Mouse (Mus musculus) heart, adult 2 months (tissue): ENCODE results near the gene Plekhm3. TPM values are rescaled to one million over a fixed set of nuclear protein-coding genes. Genes with fewer than 3 reads are reported as not detected.

Experiments
- DNase-seq, 2 experiments: peaks; one replicate each; pipeline ENCODE4 v3.0.0; 2021
- H3K27ac ChIP-seq: fragments of 200-600 bp; 2 replicates; pipeline ENCODE4 v1.8.1; 2022
- H3K27me3 ChIP-seq: fragments of 200-500 bp; 2 replicates; pipeline ENCODE4 v1.6.1; 2012; ENCODE audit warnings: mild to moderate bottlenecking, low read length, inconsistent platforms, mixed read lengths; ENCODE audit not compliant: control insufficient read depth, insufficient read depth
- H3K36me3 ChIP-seq: fragments of 200-500 bp; 2 replicates; pipeline ENCODE4 v1.6.1; 2012; ENCODE audit warnings: low read length, inconsistent platforms; ENCODE audit not compliant: control insufficient read depth, insufficient read depth
- H3K4me1 ChIP-seq: fragments of 200-500 bp; 2 replicates; pipeline ENCODE4 v1.6.1; 2011; ENCODE audit warnings: low read length; ENCODE audit not compliant: control insufficient read depth, insufficient read depth
- H3K4me3 ChIP-seq: fragments of 200-600 bp; 2 replicates; pipeline ENCODE4 v1.8.1; 2022
- H3K79me2 ChIP-seq: fragments of 200-500 bp; replicated peaks from 2 replicates; pipeline ENCODE4 v1.6.1; 2012; ENCODE audit warnings: mild to moderate bottlenecking, inconsistent platforms, low read length, moderate library complexity, mixed read lengths; ENCODE audit not compliant: control insufficient read depth, insufficient read depth
- H3K9ac ChIP-seq: fragments of 200-500 bp; 2 replicates; pipeline ENCODE4 v1.6.1; 2012; ENCODE audit warnings: low read depth, mild to moderate bottlenecking, control low read depth, inconsistent platforms, low read length, mixed read lengths
- CTCF ChIP-seq: fragments of 200-600 bp; IDR thresholded peaks from 2 replicates; pipeline ENCODE4 v1.8.1; 2022; ENCODE audit warnings: antibody characterized with exemption, mild to moderate bottlenecking, moderate library complexity
- EP300 ChIP-seq: fragments of 200-500 bp; IDR thresholded peaks from 2 replicates; pipeline ENCODE4 v1.6.1; 2011; ENCODE audit warnings: low read depth, low read length, control low read depth; ENCODE audit not compliant: insufficient read depth
- POLR2A ChIP-seq: fragments of 200-500 bp; IDR thresholded peaks from 2 replicates; pipeline ENCODE4 v1.6.1; 2011; ENCODE audit warnings: mild to moderate bottlenecking, low read depth, low read length, control low read depth; ENCODE audit not compliant: insufficient read depth
- WGBS: fragments of 180-500 bp; shearing (Covaris S2); methylation state at CpG from one replicate; pipeline ENCODE4 v1.1.7; 2018; 5-methylcytosine and 5-hydroxymethylcytosine counted together
- intact Hi-C: fragments of 180-260 bp; cut with DNase I; formaldehyde crosslinking; loops from one replicate; pipeline ENCODE4 v1.15.1; 2025
- polyA plus RNA-seq: library from polyadenylated mRNA; depleted of rRNA; stranded (reverse); fragments of >200 nt; gene quantifications from 2 replicates; pipeline ENCODE4 v1.2.3, GENCODE M21; 2012
- total RNA-seq, 2 experiments: library from RNA; stranded (reverse); gene quantifications; 2 replicates each; pipeline ENCODE4 v1.2.3; 2021

Plekhm3 gene
- total and polyA plus RNA-seq, 3 experiments: 3.3 to 6.9 (median 6.8) TPM

DNA sequence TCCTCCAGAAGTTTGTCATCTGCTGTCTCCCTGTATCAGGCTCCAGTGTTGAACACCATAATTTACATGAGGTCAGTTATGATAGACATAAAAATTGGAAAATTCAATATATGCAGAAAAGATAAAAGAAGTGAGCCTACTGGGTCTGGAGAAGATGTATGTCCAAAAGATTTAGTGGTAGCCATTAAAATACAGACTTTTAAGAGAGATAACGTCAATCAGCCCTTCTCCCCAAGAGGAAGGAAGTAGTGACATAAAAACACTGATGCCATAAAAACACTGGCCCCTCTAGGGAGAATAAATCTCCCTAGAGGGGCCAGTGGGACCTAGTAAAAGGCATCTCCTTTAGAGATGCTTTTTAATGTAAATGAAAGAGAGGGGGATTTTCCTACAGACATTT lies 90.5 kb downstream of the Plekhm3 start:
- Histone ChIP-seq H3K36me3 (no peaks in the 10 kb centered on the region), H3K4me3 (no peak overlapping the region), H3K27ac (no peak overlapping the region), H3K4me1 (no peaks in the 10 kb centered on the region), H3K27me3 (no peaks in the 10 kb centered on the region), H3K79me2 (no peaks in the 10 kb centered on the region), H3K9ac (no peak overlapping the region)
- WGBS: 38% methylated on average over 1 of the region's 1 CpGs
- intact Hi-C loops: no loop called here
- TF ChIP-seq EP300 (no peak), CTCF (no peak), POLR2A (no peak)
- no peak for DNase-seq

DNA sequence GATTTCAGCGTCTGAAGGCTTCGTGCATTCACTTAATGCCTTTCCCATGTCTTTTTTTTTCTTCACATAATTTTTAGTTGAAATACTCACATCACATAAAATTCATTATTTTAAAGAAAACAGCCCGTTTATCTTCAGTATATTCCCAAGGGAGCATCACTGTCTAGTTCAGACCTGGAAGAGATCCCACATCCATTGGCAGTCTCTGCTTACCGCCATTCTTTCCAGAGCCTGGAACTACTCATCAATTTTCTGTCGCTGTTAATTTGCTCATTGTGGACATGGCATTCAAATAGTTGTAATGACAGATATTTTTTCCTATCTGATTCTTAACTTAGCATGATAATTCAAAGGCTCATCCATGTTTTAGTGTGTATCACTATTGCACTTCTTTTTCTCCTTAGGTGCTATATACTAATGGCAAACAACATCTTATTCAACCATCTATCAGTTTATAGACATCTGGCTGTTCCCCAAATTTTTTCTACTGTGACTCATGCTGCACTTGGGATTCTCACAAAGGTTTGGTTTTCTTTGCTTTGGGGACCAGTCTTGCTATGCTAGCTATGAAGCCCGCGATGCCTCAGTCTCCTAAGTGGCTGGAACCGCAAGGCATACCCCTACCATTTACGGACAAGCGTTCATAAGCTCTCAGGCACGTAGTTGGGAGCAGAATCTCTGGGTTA lies 96.2 kb downstream of the Plekhm3 start:
- intact Hi-C loops: no loop called here
- H3K4me1 ChIP-seq: no peaks in the 10 kb centered on the region
- no peaks in the 10 kb centered on the region for H3K27me3 ChIP-seq
- no peak for TF ChIP-seq EP300
- no peak for TF ChIP-seq POLR2A
- no peak for TF ChIP-seq CTCF
- no peak overlapping the region for H3K9ac ChIP-seq
- no peaks in the 10 kb centered on the region for H3K79me2 ChIP-seq
- no peak overlapping the region for H3K4me3 ChIP-seq
- DNase-seq: no peak
- 78% methylated on average over 11 of the region's 11 CpGs for WGBS
- no peaks in the 10 kb centered on the region for H3K36me3 ChIP-seq
- H3K27ac ChIP-seq: no peak overlapping the region

DNA sequence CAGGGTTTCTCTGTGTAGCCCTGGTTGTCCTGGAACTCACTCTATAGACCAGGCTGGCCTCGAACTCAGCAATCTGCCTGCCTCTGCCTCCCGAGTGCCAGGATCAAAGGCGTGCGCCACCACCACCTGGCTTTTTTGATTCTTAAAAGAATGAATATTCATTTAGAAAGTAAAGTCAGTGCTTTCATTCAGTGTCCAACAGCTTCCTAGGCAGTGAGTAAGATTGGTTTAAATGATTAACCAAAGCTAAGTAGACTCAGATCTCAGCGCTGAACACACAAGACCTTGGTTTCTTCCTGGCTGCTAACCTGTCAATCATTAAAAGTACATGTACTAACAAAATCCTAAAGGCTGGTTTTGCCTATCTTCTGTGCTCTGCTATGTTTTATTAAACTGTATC lies 96.8 kb downstream of the Plekhm3 start:
- H3K4me1 ChIP-seq: no peaks in the 10 kb centered on the region
- no peaks in the 10 kb centered on the region for H3K36me3 ChIP-seq
- intact Hi-C loops: no loop called here
- 94% methylated on average over 5 of the region's 5 CpGs for WGBS
- no peaks in the 10 kb centered on the region for H3K79me2 ChIP-seq
- DNase-seq: no peak
- TF ChIP-seq EP300 (no peak), POLR2A (no peak), CTCF (no peak)
- no peak overlapping the region for H3K27ac ChIP-seq
- H3K9ac ChIP-seq: no peak overlapping the region
- H3K4me3 ChIP-seq: no peak overlapping the region
- no peaks in the 10 kb centered on the region for H3K27me3 ChIP-seq

DNA sequence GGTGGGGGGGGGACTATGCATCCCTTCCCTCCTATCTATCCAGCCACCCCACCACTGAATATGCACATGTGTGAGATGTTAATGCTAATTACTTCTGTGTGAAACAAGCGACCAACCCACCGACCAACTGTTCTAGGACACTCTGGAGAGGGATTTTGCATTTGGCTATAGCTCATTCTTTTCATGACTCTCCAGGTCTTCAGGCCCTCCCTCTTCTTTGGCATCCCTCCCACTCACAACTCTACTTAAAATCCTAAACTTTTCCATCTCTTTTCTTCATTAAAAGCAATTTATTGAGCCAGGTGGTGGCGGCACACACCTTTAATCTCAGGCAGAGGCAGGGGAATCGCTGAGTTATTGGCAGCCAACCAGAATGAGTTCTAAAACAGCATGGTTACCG lies 101.8 kb downstream of the Plekhm3 start:
- Histone ChIP-seq H3K9ac (no peak overlapping the region), H3K79me2 (no peaks in the 10 kb centered on the region), H3K27ac (no peak overlapping the region), H3K27me3 (no peaks in the 10 kb centered on the region), H3K4me1 (peaks cover 1% of the 10 kb centered on the region; the same call in 1 of the 2 replicates), H3K4me3 (no peak overlapping the region), H3K36me3 (no peaks in the 10 kb centered on the region)
- WGBS: 91% methylated on average over 5 of the region's 5 CpGs
- no peak for TF ChIP-seq EP300
- TF ChIP-seq CTCF: no peak
- no peak for TF ChIP-seq POLR2A
- intact Hi-C loops: no loop called here
- DNase-seq: no peak

DNA sequence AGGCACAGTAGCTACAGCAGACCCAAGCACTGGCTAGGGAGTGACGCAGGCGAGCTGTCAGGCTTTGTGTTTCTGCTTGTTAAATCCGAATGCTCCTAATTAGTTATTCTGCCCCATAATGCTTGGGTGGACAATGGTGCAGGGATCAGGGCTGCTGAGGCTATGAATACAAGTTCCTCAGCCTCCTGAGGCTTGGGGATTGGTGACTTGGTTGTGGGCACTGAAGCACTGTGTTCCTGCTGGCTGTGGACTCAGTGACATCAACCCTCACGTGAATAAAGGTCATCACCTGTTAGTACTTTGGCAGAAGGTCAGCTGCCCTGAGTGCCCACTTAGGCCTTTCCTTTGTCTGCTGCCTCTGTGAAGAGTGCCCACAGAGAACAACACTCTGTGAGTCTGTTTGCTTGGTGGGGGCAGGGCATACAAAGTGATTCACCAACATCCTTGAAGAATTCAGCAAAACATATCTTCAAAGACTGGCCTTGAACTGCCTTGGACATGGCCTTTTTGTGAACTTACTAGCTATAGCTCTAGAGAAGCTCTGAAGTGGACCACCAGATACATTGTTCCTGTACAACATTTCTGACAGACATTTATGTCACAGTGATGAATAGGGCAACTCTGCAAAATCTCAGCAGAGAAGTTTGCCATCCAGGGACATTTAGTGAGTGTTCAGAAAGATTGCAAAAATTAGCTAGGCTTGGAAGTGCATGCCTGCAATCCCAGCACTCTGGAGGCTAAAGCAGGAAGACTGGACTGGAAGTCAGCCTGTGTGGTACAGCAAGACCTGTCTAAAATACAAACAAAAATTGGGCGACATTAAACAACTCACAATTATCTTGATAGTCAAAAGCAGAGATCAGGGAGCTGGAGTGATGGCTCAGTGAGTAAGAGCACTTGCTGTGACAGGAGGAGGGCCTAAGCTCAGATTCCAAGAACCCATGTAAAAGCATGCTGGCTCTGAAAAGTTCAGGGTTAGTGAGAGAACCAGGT lies 102.6 kb downstream of the Plekhm3 start:
- no peak overlapping the region for H3K9ac ChIP-seq
- H3K27me3 ChIP-seq: no peaks in the 10 kb centered on the region
- no peak for DNase-seq
- intact Hi-C loops: no loop called here
- WGBS: 72% methylated on average over 5 of the region's 5 CpGs
- no peaks in the 10 kb centered on the region for H3K79me2 ChIP-seq
- H3K4me1 ChIP-seq: peaks cover 1% of the 10 kb centered on the region; the same call in 1 of the 2 replicates
- no peaks in the 10 kb centered on the region for H3K36me3 ChIP-seq
- H3K4me3 ChIP-seq: no peak overlapping the region
- no peak for TF ChIP-seq EP300
- no peak for TF ChIP-seq POLR2A
- TF ChIP-seq CTCF: no peak
- no peak overlapping the region for H3K27ac ChIP-seq
